Mouse (Mus musculus): ENCODE measurements around the gene Cenpl.

Cenpl gene

GRCm38 (mm10) chr1:161041261-161042020 lies 29.1 kb upstream of the Cenpl start:
- DNase-seq (ENCODE audit: low read depth, low spot score), result no peak

- no peak for DNase-seq (ENCODE audit: low read depth, low spot score)
These were observed 23.5 kb upstream of the Cenpl start for GRCm38 (mm10) chr1:161046972-161047371.

- no peak for DNase-seq (ENCODE audit: low read depth, low spot score)
These were observed 13.3 kb upstream of the Cenpl start for GRCm38 (mm10) chr1:161057164-161057563.

GRCm38 (mm10) chr1:161063351-161063750 lies 7.2 kb upstream of the Cenpl start:
- no peak for DNase-seq (ENCODE audit: low read depth, low spot score)

- no peak for DNase-seq (ENCODE audit: low read depth, low spot score)
These were observed 733 bp downstream of the Cenpl start for GRCm38 (mm10) chr1:161071272-161071620.

GRCm38 (mm10) chr1:161076238-161076637 lies 5.7 kb downstream of the Cenpl start:
- no peak for DNase-seq (ENCODE audit: low read depth, low spot score)

- DNase-seq (ENCODE audit: low read depth, low spot score), result no peak
These were observed 6.7 kb downstream of the Cenpl start for GRCm38 (mm10) chr1:161077243-161077642.

- DNase-seq (ENCODE audit: low read depth, low spot score), result no peak
These were observed 29.4 kb downstream of the Cenpl start for GRCm38 (mm10) chr1:161099721-161100405.

GRCm38 (mm10) chr1:161103842-161104241 lies 33.3 kb downstream of the Cenpl start:
- DNase-seq (ENCODE audit: low read depth, low spot score), result no peak

GRCm38 (mm10) chr1:161109216-161109615 lies 38.7 kb downstream of the Cenpl start:
- DNase-seq (ENCODE audit: low read depth, low spot score), result no peak

GRCm38 (mm10) chr1:161114591-161114990 lies 44.1 kb downstream of the Cenpl start:
- no peak for DNase-seq (ENCODE audit: low read depth, low spot score)

- DNase-seq (ENCODE audit: low read depth, low spot score), result no peak
These were observed 52.3 kb downstream of the Cenpl start for GRCm38 (mm10) chr1:161122661-161123418.

- DNase-seq (ENCODE audit: low read depth, low spot score), result no peak
These were observed 55.9 kb downstream of the Cenpl start for GRCm38 (mm10) chr1:161126461-161126860.

GRCm38 (mm10) chr1:161130726-161131664 lies 60.5 kb downstream of the Cenpl start, which contains the start of gene Klhl20:
Gene Klhl20, minus strand, starts transcription at chr1:161131511.
- DNase-seq (ENCODE audit: low read depth, low spot score), result peak; percentile 91
